Mouse (Mus musculus) layer of hippocampus, adult 8-10 months (tissue): ENCODE results near the gene Adssl1. TPM values are rescaled to one million over a fixed set of nuclear protein-coding genes. Genes with fewer than 3 reads are reported as not detected.

ENCODE experiments used
- DNase-seq, 2 experiments: peaks; one replicate each; pipeline ENCODE4 v3.0.0; 2022; ENCODE audit warnings: low spot score in 2 of 2
- total RNA-seq, 4 experiments: library from RNA; stranded (reverse); gene quantifications; 2 replicates each; pipeline ENCODE4 v1.2.4; 2022

Adssl1 gene
- total RNA-seq, 4 experiments from 2014 or later: 9.6 to 30.4 (median 20.8) TPM

- DNase-seq: no peak
These were observed 26.7 kb upstream of the Adssl1 start for GRCm38 (mm10) chr12:112592985-112593734.

- DNase-seq: no peak
These were observed 25.6 kb upstream of the Adssl1 start for GRCm38 (mm10) chr12:112593951-112594915.

GRCm38 (mm10) chr12:112594989-112595388 lies 24.9 kb upstream of the Adssl1 start:
- DNase-seq: no peak

GRCm38 (mm10) chr12:112595626-112596025 lies 24.2 kb upstream of the Adssl1 start:
- no peak for DNase-seq

- DNase-seq: no peak
These were observed 23.4 kb upstream of the Adssl1 start for GRCm38 (mm10) chr12:112596454-112596853.

- no peak for DNase-seq
These were observed 22.8 kb upstream of the Adssl1 start for GRCm38 (mm10) chr12:112596891-112597500.

GRCm38 (mm10) chr12:112597618-112598017 lies 22.2 kb upstream of the Adssl1 start:
- peak; percentile 63 to 67 for DNase-seq

- no peak for DNase-seq
These were observed 20.6 kb upstream of the Adssl1 start for GRCm38 (mm10) chr12:112599198-112599597.

GRCm38 (mm10) chr12:112599942-112600611 lies 19.8 kb upstream of the Adssl1 start:
- no peak for DNase-seq

GRCm38 (mm10) chr12:112604022-112604421 lies 15.8 kb upstream of the Adssl1 start:
- DNase-seq: no peak

- peak in 1 of 2 experiments; percentile 44 for DNase-seq
These were observed 14.9 kb upstream of the Adssl1 start for GRCm38 (mm10) chr12:112604709-112605649.

GRCm38 (mm10) chr12:112605766-112606165 lies 14.1 kb upstream of the Adssl1 start:
- DNase-seq: peak; percentile 64 to 84

GRCm38 (mm10) chr12:112606998-112607397 lies 12.8 kb upstream of the Adssl1 start:
- DNase-seq: no peak

GRCm38 (mm10) chr12:112609031-112609430 lies 10.8 kb upstream of the Adssl1 start:
- DNase-seq: no peak

GRCm38 (mm10) chr12:112616668-112617067 lies 3.2 kb upstream of the Adssl1 start:
- DNase-seq: no peak

- DNase-seq: peak; percentile 69 to 74
These were observed 2.7 kb upstream of the Adssl1 start for GRCm38 (mm10) chr12:112617184-112617583.

- DNase-seq: peak; percentile 52 to 65
These were observed 1.9 kb upstream of the Adssl1 start for GRCm38 (mm10) chr12:112617898-112618380.

- DNase-seq: no peak
These were observed 712 bp upstream of the Adssl1 start for GRCm38 (mm10) chr12:112618981-112619685.
